Mouse (Mus musculus): ENCODE measurements at regions not wholly inside any gene's neighbourhood (a gene's known extent, or its start where the extent isn't known, plus 50 kb on each side); places are given as distances from the start of the nearest gene placed in this dataset.

GRCm38 (mm10) chr16:55468833-55469458 lies 171.2 kb upstream of the Zpld1 start:
- DNase-seq (ENCODE audit: low spot score in 2 of 2): peak; percentile 84 to 91

DNA sequence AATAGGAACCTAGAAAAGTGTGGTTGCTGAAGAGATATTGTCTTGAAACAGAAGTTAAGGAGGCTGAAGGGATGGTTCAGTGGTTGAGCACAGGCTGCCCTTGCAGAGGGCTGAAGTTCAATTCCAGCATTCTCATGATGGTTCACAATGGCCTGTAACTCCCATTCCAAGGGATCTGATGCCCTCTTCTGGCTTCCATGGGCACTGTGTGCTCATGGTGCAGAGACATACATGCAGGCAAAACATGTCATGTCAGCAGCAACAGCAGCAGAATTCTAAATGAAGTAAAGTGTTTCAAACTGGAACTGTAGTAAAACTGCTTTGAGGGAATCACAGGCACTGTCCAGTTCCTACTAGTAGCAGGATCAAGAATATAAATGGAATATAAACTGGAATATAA lies 162.7 kb upstream of the Zpld1 start:
- DNase-seq (ENCODE audit: low spot score in 2 of 2): no peak

- DNase-seq (ENCODE audit: low spot score in 2 of 2): no peak
Measured at GRCm38 (mm10) chr16:55447581-55447980, 149.8 kb upstream of the Zpld1 start.

GRCm38 (mm10) chr16:55442821-55443581 lies 145.2 kb upstream of the Zpld1 start:
- DNase-seq (ENCODE audit: low spot score in 2 of 2): no peak

DNA sequence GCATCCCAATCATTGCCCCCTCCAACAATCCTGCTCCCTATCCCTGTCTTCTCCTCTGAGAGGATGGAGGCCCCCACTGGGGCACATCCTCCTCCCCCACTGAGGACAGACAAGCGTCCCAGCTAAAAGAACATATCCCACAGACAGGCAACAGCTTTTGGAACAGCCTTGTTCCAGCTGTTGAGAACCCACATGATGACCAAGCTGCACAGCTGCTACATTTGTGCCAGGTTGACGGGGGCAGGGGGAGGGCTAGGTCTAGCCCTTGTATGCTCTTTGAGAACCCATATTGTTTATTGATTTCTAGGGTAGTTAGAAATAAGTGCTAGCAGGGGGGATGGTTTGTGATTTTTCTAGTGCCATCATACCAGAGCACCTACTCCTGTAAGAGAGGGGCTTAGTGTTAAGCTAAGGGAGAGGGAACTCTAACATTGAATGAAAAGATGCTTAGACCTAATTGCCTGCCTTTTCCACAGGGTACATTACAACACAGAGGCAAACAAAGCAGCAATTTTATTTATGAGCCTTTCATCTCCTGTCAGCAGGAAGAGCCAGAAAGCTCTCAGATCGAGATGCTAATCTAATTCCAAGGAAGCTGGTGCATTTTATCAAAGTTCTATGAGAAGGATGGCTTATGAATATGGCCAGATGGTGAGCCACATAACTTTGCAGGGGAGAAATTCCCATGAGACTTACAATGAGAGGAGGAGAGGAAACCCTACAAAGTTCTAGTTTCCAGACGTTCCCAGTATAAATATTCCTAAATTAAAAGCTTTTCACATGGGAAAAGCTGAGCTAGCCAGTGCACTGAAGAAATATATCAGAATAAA lies 137.6 kb upstream of the Zpld1 start:
- peak in 1 of 2 experiments; percentile 23 for DNase-seq (ENCODE audit: low spot score in 2 of 2)

- no peak for DNase-seq (ENCODE audit: low spot score in 2 of 2)
Measured at GRCm38 (mm10) chr16:55421569-55422342, 124.0 kb upstream of the Zpld1 start.

DNA sequence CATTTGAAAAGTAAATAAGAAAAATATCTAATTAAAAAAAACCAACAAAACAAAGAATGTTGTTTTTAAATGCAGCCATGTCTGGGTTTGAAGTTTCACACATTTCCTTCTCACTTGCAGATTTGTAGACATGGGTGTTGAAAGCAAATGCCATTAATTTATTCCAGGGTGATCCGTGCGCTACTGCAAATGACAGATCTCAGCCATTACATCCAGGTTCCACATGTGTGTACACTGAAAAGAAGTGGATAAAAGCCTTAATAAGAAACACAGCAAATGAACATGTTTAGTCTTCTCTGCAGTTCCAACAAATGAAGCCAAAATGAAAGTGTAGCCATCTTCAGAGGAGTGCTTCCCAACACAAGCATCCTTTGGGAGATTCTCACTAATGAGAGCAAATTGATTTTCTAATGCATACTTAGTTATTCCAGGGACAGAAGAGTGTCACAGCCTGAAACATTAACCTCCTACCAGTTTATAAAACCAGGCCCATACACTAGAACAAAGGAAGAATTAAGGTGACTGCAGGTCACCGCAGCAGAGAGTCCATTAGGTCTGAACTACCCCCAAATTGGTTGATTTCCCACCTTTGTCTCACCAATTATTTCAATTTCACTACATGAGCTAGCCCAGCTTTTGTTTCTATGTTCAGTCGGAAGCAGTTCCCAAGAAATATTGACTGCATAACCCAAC lies 123.2 kb upstream of the Zpld1 start:
- no peak for DNase-seq (ENCODE audit: low spot score in 2 of 2)

DNA sequence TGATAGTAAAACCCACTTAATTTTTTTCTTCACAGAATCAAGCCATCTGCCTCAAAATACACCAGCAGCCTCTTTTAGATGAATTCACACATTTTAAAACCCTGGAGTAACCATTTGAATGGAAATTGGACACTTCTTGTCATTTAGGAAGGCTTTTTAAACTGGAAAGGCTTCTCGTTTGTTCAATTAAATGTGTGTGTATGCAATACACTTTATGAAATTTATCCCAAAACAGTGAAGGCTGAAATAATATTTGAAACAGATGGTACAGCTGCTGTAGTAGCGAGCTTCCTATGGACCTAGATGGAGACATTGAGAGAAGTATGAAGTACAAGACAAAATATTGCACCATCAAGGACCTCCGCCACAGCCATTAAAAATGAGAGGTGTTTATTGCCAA lies 121.1 kb upstream of the Zpld1 start:
- peak in 1 of 2 experiments; percentile 16 for DNase-seq (ENCODE audit: low spot score in 2 of 2)

DNA sequence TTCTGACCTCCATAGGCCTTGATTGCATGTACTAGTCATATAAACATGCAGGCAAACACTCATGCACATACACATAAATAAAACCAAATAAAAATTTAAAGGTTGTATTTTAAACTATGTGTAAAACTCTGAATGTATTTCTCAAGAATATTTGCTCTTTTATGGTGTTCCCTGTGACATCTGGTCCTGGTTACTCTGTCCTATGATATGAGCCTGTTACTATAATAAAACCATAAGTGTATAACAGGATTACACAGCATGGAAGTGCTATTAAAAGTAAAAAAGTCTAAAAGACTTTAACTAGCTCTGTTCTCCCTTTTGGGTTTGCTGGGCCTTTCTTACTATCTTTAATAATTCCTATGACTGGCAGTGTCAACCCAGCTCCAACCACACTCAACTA lies 103.0 kb upstream of the Zpld1 start:
- DNase-seq (ENCODE audit: low spot score in 2 of 2): no peak

DNA sequence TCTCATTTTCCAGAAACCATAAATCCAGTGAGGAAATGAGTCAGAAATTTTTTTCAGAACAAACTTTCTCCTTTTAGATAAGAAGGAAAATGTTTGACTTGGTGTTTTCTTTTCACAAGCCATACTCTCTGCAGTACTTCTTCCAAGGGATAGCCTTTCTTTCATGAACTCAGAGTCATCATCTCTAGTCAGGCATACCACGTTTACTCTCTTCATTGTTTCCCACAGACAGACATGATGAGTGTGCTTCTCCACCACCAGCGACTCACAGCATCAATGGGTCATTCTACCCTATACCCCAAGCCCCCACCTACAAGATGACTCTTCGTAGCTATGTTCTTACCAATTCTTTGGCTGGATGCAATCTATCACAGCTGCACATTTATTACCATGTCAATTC lies 97.1 kb upstream of the Zpld1 start:
- DNase-seq (ENCODE audit: low spot score in 2 of 2): no peak

DNA sequence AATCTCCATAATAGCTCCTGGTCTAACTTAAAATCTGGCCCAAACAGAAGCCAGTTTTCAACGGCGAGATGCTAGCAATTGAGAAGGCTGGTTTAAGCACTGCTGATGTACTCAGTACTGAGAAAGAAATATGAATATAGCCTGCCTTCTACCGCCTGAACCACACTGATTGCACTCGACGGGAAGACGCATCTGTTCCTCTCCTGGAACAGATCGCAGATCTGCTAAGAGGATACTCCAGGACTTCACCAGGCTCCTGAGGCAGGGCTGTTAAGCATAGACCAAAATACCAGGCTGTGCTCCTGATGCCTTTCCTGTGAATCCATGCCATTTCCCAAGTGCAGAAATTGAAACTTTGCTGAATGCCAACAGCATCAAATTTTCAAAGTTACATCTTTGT lies 92.6 kb upstream of the Zpld1 start:
- DNase-seq (ENCODE audit: low spot score in 2 of 2): peak in 1 of 2 experiments; percentile 2

GRCm38 (mm10) chr16:55379996-55380395 lies 82.2 kb upstream of the Zpld1 start:
- no peak for DNase-seq (ENCODE audit: low spot score in 2 of 2)

DNA sequence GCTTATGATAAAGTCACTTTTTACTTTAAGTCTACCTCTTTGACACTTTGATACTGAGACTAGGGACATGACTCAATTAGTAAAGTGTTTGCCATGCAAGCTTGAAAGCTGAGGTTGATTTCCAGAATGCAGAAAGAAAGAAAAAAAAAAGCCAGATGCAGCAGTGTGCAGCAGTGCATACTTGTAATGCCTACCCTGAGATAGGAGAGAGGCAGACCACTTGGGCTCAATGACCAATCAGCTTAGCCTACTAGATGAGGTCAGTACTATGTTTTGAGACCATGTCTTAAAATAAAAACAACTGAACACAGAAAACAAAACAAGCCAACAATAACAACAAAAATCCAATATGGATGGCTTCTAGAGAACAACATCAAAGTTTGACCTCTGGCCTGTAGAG lies 81.4 kb upstream of the Zpld1 start:
- no peak for DNase-seq (ENCODE audit: low spot score in 2 of 2)

GRCm38 (mm10) chr16:55378701-55379100 lies 80.9 kb upstream of the Zpld1 start:
- DNase-seq (ENCODE audit: low spot score in 2 of 2): no peak

- DNase-seq (ENCODE audit: low spot score in 2 of 2): no peak
Measured at GRCm38 (mm10) chr16:55375922-55376321, 78.1 kb upstream of the Zpld1 start.

GRCm38 (mm10) chr16:55357686-55358085 lies 59.9 kb upstream of the Zpld1 start:
- peak in 1 of 2 experiments; percentile 12 for DNase-seq (ENCODE audit: low spot score in 2 of 2)

GRCm38 (mm10) chr16:55356097-55356496 lies 58.3 kb upstream of the Zpld1 start:
- DNase-seq (ENCODE audit: low spot score in 2 of 2): peak in 1 of 2 experiments; percentile 11

Measured in layer of hippocampus, postnatal 14 days (tissue).